ENCODE assay signal across 12 mouse cellular contexts in genomic region chr3:148631415-148632192, GRCm38 (mm10).
DNase-seq lines count a peak whose midpoint lies in the region; ATAC-seq and TF ChIP-seq lines count a peak whose summit lies in the region.
"Had no signal": no experiment of that assay in that cellular context is flagged by ENCODE, and none has a peak within 500 bp of the region (broad histone marks: within the 10 kb centered on the region; RNA-seq: fewer than 3 reads in every experiment).

No protein-coding gene starts in this region.

- ATAC-seq in hindbrain, embryonic 14.5 days (ENCODE audit: low FRiP score): no peak
- ATAC-seq in midbrain, postnatal 0 days (ENCODE audit: low FRiP score): no peak
- ATAC-seq in midbrain, embryonic 14.5 days (ENCODE audit: low FRiP score, low TSS enrichment): no peak
- no peak for ATAC-seq in forebrain, embryonic 16.5 days
- ATAC-seq: intestine, postnatal 0 days had no signal

- H3K36me3 ChIP-seq in hindbrain, embryonic 14.5 days (replicated peaks; ENCODE audit: control insufficient read depth, insufficient read depth): no peaks in the 10 kb centered on the region
- H3K36me3 ChIP-seq in hindbrain, embryonic 10.5 days: no peaks in the 10 kb centered on the region
- no peaks in the 10 kb centered on the region for H3K36me3 ChIP-seq in midbrain, postnatal 0 days (ENCODE audit: insufficient read depth, low read length)
- H3K36me3 ChIP-seq in midbrain, embryonic 14.5 days (ENCODE audit: control insufficient read depth, insufficient read depth, low read length): no peaks in the 10 kb centered on the region
- no peaks in the 10 kb centered on the region for H3K36me3 ChIP-seq in forebrain, embryonic 16.5 days (ENCODE audit: control insufficient read depth, insufficient read depth)

- H3K9me3 ChIP-seq in hindbrain, embryonic 14.5 days (ENCODE audit: control insufficient read depth, low read length): no peaks in the 10 kb centered on the region
- no peaks in the 10 kb centered on the region for H3K9me3 ChIP-seq in hindbrain, embryonic 10.5 days
- H3K9me3 ChIP-seq in midbrain, postnatal 0 days (ENCODE audit: low read length): no peaks in the 10 kb centered on the region
- no peaks in the 10 kb centered on the region for H3K9me3 ChIP-seq in midbrain, embryonic 14.5 days (ENCODE audit: control insufficient read depth, low read length)
- no peaks in the 10 kb centered on the region for H3K9me3 ChIP-seq in forebrain, embryonic 16.5 days (ENCODE audit: control insufficient read depth, low read length)

- H3K4me3 ChIP-seq in hindbrain, embryonic 14.5 days (replicated peaks; ENCODE audit: low read length): no peak overlapping the region
- H3K4me3 ChIP-seq in hindbrain, embryonic 10.5 days: no peak overlapping the region
- no peak overlapping the region for H3K4me3 ChIP-seq in midbrain, postnatal 0 days (ENCODE audit: low read depth, low read length)
- no peak overlapping the region for H3K4me3 ChIP-seq in midbrain, embryonic 14.5 days (replicated peaks; ENCODE audit: low read depth, low read length)
- H3K4me3 ChIP-seq in forebrain, embryonic 16.5 days (replicated peaks; ENCODE audit: low read length): no peak overlapping the region

- 52% methylated on average over 18 of the region's 18 CpGs for WGBS in hindbrain, embryonic 14.5 days
- 73% methylated on average over 18 of the region's 18 CpGs for WGBS in hindbrain, embryonic 10.5 days
- 49% methylated on average over 18 of the region's 18 CpGs for WGBS in midbrain, postnatal 0 days
- 59% methylated on average over 18 of the region's 18 CpGs for WGBS in midbrain, embryonic 14.5 days
- 35% methylated on average over 18 of the region's 18 CpGs for WGBS in forebrain, embryonic 16.5 days

- H3K4me2 ChIP-seq in hindbrain, embryonic 14.5 days (replicated peaks): peak overlapping the region; percentile 17; the same call in 1 of the 2 replicates
- 0 out of 2 replicates have a peak overlapping the region, but pooled peaks have one; percentile 15 for H3K4me2 ChIP-seq in midbrain, postnatal 0 days (ENCODE audit: low read depth, low read length, poor library complexity, severe bottlenecking)
- H3K4me2 ChIP-seq in midbrain, embryonic 14.5 days (ENCODE audit: low read length): no peak overlapping the region
- peak overlapping the region; percentile 13; the same call in 1 of the 2 replicates for H3K4me2 ChIP-seq in forebrain, embryonic 16.5 days (ENCODE audit: low read length)

- no peak for TF ChIP-seq CTCF in midbrain, postnatal 0 days (IDR thresholded peaks at IDR 0.05)

- H3K9ac ChIP-seq in hindbrain, embryonic 14.5 days: no peak overlapping the region
- H3K9ac ChIP-seq in midbrain, postnatal 0 days (replicated peaks; ENCODE audit: low read length, poor library complexity, severe bottlenecking): no peak overlapping the region
- no peak overlapping the region for H3K9ac ChIP-seq in midbrain, embryonic 14.5 days (replicated peaks; ENCODE audit: low read length)
- no peak overlapping the region for H3K9ac ChIP-seq in forebrain, embryonic 16.5 days (replicated peaks; ENCODE audit: low read depth, low read length)
- H3K9ac ChIP-seq: liver, embryonic 14.5 days had no signal

- H3K27me3 ChIP-seq in hindbrain, embryonic 14.5 days (ENCODE audit: control insufficient read depth, insufficient read depth, low read length): no peaks in the 10 kb centered on the region
- H3K27me3 ChIP-seq in hindbrain, embryonic 10.5 days (ENCODE audit: insufficient read depth, poor library complexity, severe bottlenecking): no peaks in the 10 kb centered on the region
- no peaks in the 10 kb centered on the region for H3K27me3 ChIP-seq in midbrain, postnatal 0 days (ENCODE audit: insufficient read depth, low read length)
- H3K27me3 ChIP-seq in midbrain, embryonic 14.5 days (ENCODE audit: control insufficient read depth, insufficient read depth, low read length): no peaks in the 10 kb centered on the region
- H3K27me3 ChIP-seq in forebrain, embryonic 16.5 days (replicated peaks; ENCODE audit: control insufficient read depth, insufficient read depth, low read length): no peaks in the 10 kb centered on the region

- H3K4me1 ChIP-seq in hindbrain, embryonic 14.5 days (replicated peaks; ENCODE audit: control insufficient read depth, insufficient read depth, low read length): peaks cover 4% of the 10 kb centered on the region; the same call in 1 of the 2 replicates
- H3K4me1 ChIP-seq in hindbrain, embryonic 10.5 days (replicated peaks): 0 out of 2 replicates have a peak, but pooled peaks cover 5% of the 10 kb centered on the region
- no peaks in the 10 kb centered on the region for H3K4me1 ChIP-seq in midbrain, postnatal 0 days (ENCODE audit: insufficient read depth, low read length)
- no peaks in the 10 kb centered on the region for H3K4me1 ChIP-seq in midbrain, embryonic 14.5 days (ENCODE audit: control insufficient read depth, insufficient read depth, low read length)
- 0 out of 2 replicates have a peak, but pooled peaks cover 7% of the 10 kb centered on the region for H3K4me1 ChIP-seq in forebrain, embryonic 16.5 days (replicated peaks; ENCODE audit: control insufficient read depth, insufficient read depth, low read length)

- DNase-seq in hindbrain, embryonic 14.5 days (ENCODE audit: low spot score): no peak
- no peak for DNase-seq in hindbrain, embryonic 10.5 days (ENCODE audit: low spot score)
- DNase-seq in midbrain, postnatal 0 days (ENCODE audit: low spot score): no peak
- no peak for DNase-seq in midbrain, embryonic 14.5 days
- no peak for DNase-seq in spleen, adult 18-20 months
- DNase-seq in left cerebral cortex, adult 11 months (ENCODE audit: low spot score): no peak
- DNase-seq: cerebellum, adult 9-11 months; gastrocnemius, postnatal 36 days; layer of hippocampus, postnatal 36 days had no signal

- H3K27ac ChIP-seq in hindbrain, embryonic 14.5 days: no peak overlapping the region
- H3K27ac ChIP-seq in hindbrain, embryonic 10.5 days: no peak overlapping the region
- no peak overlapping the region for H3K27ac ChIP-seq in midbrain, postnatal 0 days (ENCODE audit: low read depth, low read length)
- no peak overlapping the region for H3K27ac ChIP-seq in midbrain, embryonic 14.5 days (replicated peaks; ENCODE audit: low read depth, low read length)
- H3K27ac ChIP-seq in forebrain, embryonic 16.5 days (ENCODE audit: low read length): no peak overlapping the region
- H3K27ac ChIP-seq: liver, embryonic 14.5 days had no signal
